Mouse (Mus musculus): ENCODE measurements at regions not wholly inside any gene's neighbourhood (a gene's known extent, or its start where the extent isn't known, plus 50 kb on each side); places are given as distances from the start of the nearest gene placed in this dataset.
A peak's percentile ranks its signal among the peaks of the same experiment; 100 is the strongest.

- Histone ChIP-seq H3K9me3 (replicated peaks; ENCODE audit: control insufficient read depth, low read length) (no peaks in the 10 kb centered on the region), H3K36me3 (ENCODE audit: control insufficient read depth, insufficient read depth, low read length) (no peaks in the 10 kb centered on the region), H3K4me2 (ENCODE audit: low read length) (no peak overlapping the region), H3K27me3 (replicated peaks; ENCODE audit: control insufficient read depth, insufficient read depth, low read length) (no peaks in the 10 kb centered on the region), H3K4me3 (ENCODE audit: low read depth, low read length) (no peak overlapping the region), H3K27ac (ENCODE audit: low read depth, low read length) (no peak overlapping the region), H3K9ac (ENCODE audit: low read length) (no peak overlapping the region), H3K4me1 (ENCODE audit: control insufficient read depth, insufficient read depth, low read length) (no peaks in the 10 kb centered on the region)
- WGBS, result 74% methylated on average over 1 of the region's 1 CpGs
- ATAC-seq (no peak), DNase-seq (ENCODE audit: low spot score) (peak; percentile 3)
Observed at GRCm38 (mm10) chr1:3012530-3012929, 1795.2 kb upstream of the Gm37988 start.

GRCm38 (mm10) chr1:3062759-3063158 is 1744.9 kb upstream of the Gm37988 start:
- Histone ChIP-seq H3K4me2 (ENCODE audit: low read length) (no peak overlapping the region), H3K4me3 (ENCODE audit: low read depth, low read length) (no peak overlapping the region), H3K4me1 (ENCODE audit: control insufficient read depth, insufficient read depth, low read length) (no peaks in the 10 kb centered on the region), H3K27me3 (replicated peaks; ENCODE audit: control insufficient read depth, insufficient read depth, low read length) (no peaks in the 10 kb centered on the region), H3K27ac (ENCODE audit: low read depth, low read length) (no peak overlapping the region), H3K9ac (ENCODE audit: low read length) (no peak overlapping the region), H3K36me3 (ENCODE audit: control insufficient read depth, insufficient read depth, low read length) (no peaks in the 10 kb centered on the region), H3K9me3 (replicated peaks; ENCODE audit: control insufficient read depth, low read length) (no peaks in the 10 kb centered on the region)
- ATAC-seq (no peak), DNase-seq (ENCODE audit: low spot score) (no peak)

- Histone ChIP-seq H3K9ac (ENCODE audit: low read length) (no peak overlapping the region), H3K4me3 (ENCODE audit: low read depth, low read length) (no peak overlapping the region), H3K9me3 (replicated peaks; ENCODE audit: control insufficient read depth, low read length) (no peaks in the 10 kb centered on the region), H3K27me3 (replicated peaks; ENCODE audit: control insufficient read depth, insufficient read depth, low read length) (no peaks in the 10 kb centered on the region), H3K4me2 (ENCODE audit: low read length) (no peak overlapping the region), H3K4me1 (ENCODE audit: control insufficient read depth, insufficient read depth, low read length) (no peaks in the 10 kb centered on the region; the same call in 1 of the 2 replicates), H3K27ac (ENCODE audit: low read depth, low read length) (no peak overlapping the region), H3K36me3 (ENCODE audit: control insufficient read depth, insufficient read depth, low read length) (no peaks in the 10 kb centered on the region)
- DNase-seq (ENCODE audit: low spot score) (no peak), ATAC-seq (no peak; the same call in 1 of the 2 replicates)
Observed at GRCm38 (mm10) chr1:3094375-3094774, 1713.3 kb upstream of the Gm37988 start.

- no peaks in the 10 kb centered on the region; the same call in 1 of the 2 replicates for H3K4me1 ChIP-seq (ENCODE audit: control insufficient read depth, insufficient read depth, low read length)
- no peak overlapping the region for H3K4me2 ChIP-seq (ENCODE audit: low read length)
- ATAC-seq, result peak; percentile 98
- H3K4me3 ChIP-seq (ENCODE audit: low read depth, low read length), result no peak overlapping the region
- DNase-seq (ENCODE audit: low spot score), result peak; percentile 95
- H3K9ac ChIP-seq (ENCODE audit: low read length), result no peak overlapping the region
- WGBS, result 3% methylated on average over 1 of the region's 1 CpGs
- no peak overlapping the region for H3K27ac ChIP-seq (ENCODE audit: low read depth, low read length)
- no peaks in the 10 kb centered on the region for H3K9me3 ChIP-seq (replicated peaks; ENCODE audit: control insufficient read depth, low read length)
- H3K27me3 ChIP-seq (replicated peaks; ENCODE audit: control insufficient read depth, insufficient read depth, low read length), result no peaks in the 10 kb centered on the region
- no peaks in the 10 kb centered on the region for H3K36me3 ChIP-seq (ENCODE audit: control insufficient read depth, insufficient read depth, low read length)
Observed at GRCm38 (mm10) chr1:3094910-3095309, 1712.8 kb upstream of the Gm37988 start.

GRCm38 (mm10) chr1:3113564-3113963 is 1694.1 kb upstream of the Gm37988 start:
- H3K4me2 ChIP-seq (ENCODE audit: low read length), result no peak overlapping the region
- ATAC-seq (peak; percentile 40; the same call in 1 of the 2 replicates), DNase-seq (ENCODE audit: low spot score) (peak; percentile 20)
- no peaks in the 10 kb centered on the region for H3K27me3 ChIP-seq (replicated peaks; ENCODE audit: control insufficient read depth, insufficient read depth, low read length)
- no peak overlapping the region for H3K9ac ChIP-seq (ENCODE audit: low read length)
- WGBS, result 80% methylated on average over 4 of the region's 4 CpGs
- no peaks in the 10 kb centered on the region for H3K9me3 ChIP-seq (replicated peaks; ENCODE audit: control insufficient read depth, low read length)
- no peaks in the 10 kb centered on the region for H3K4me1 ChIP-seq (ENCODE audit: control insufficient read depth, insufficient read depth, low read length)
- H3K4me3 ChIP-seq (ENCODE audit: low read depth, low read length), result no peak overlapping the region
- H3K36me3 ChIP-seq (ENCODE audit: control insufficient read depth, insufficient read depth, low read length), result no peaks in the 10 kb centered on the region
- no peak overlapping the region for H3K27ac ChIP-seq (ENCODE audit: low read depth, low read length)

- H3K27ac ChIP-seq (ENCODE audit: low read depth, low read length), result no peak overlapping the region
- no peaks in the 10 kb centered on the region for H3K36me3 ChIP-seq (ENCODE audit: control insufficient read depth, insufficient read depth, low read length)
- no peaks in the 10 kb centered on the region for H3K4me1 ChIP-seq (ENCODE audit: control insufficient read depth, insufficient read depth, low read length)
- 66% methylated on average over 2 of the region's 2 CpGs for WGBS
- no peaks in the 10 kb centered on the region for H3K9me3 ChIP-seq (replicated peaks; ENCODE audit: control insufficient read depth, low read length)
- H3K4me2 ChIP-seq (ENCODE audit: low read length), result no peak overlapping the region
- no peak overlapping the region for H3K9ac ChIP-seq (ENCODE audit: low read length)
- ATAC-seq (no peak; the same call in 1 of the 2 replicates), DNase-seq (ENCODE audit: low spot score) (peak; percentile 17)
- no peaks in the 10 kb centered on the region for H3K27me3 ChIP-seq (replicated peaks; ENCODE audit: control insufficient read depth, insufficient read depth, low read length)
- H3K4me3 ChIP-seq (ENCODE audit: low read depth, low read length), result no peak overlapping the region
Observed at GRCm38 (mm10) chr1:3119498-3120391, 1687.9 kb upstream of the Gm37988 start.

GRCm38 (mm10) chr1:3120392-3120690 is 1687.4 kb upstream of the Gm37988 start:
- H3K9me3 ChIP-seq (replicated peaks; ENCODE audit: control insufficient read depth, low read length), result no peaks in the 10 kb centered on the region
- H3K4me2 ChIP-seq (ENCODE audit: low read length), result no peak overlapping the region
- H3K36me3 ChIP-seq (ENCODE audit: control insufficient read depth, insufficient read depth, low read length), result no peaks in the 10 kb centered on the region
- no peak overlapping the region for H3K27ac ChIP-seq (ENCODE audit: low read depth, low read length)
- ATAC-seq (no peak; the same call in 1 of the 2 replicates), DNase-seq (ENCODE audit: low spot score) (peak; percentile 6)
- WGBS, result 76% methylated on average over 3 of the region's 3 CpGs
- H3K4me3 ChIP-seq (ENCODE audit: low read depth, low read length), result no peak overlapping the region
- no peak overlapping the region for H3K9ac ChIP-seq (ENCODE audit: low read length)
- H3K27me3 ChIP-seq (replicated peaks; ENCODE audit: control insufficient read depth, insufficient read depth, low read length), result no peaks in the 10 kb centered on the region
- no peaks in the 10 kb centered on the region for H3K4me1 ChIP-seq (ENCODE audit: control insufficient read depth, insufficient read depth, low read length)

GRCm38 (mm10) chr1:3121288-3121687 is 1686.4 kb upstream of the Gm37988 start:
- Histone ChIP-seq H3K4me3 (ENCODE audit: low read depth, low read length) (no peak overlapping the region), H3K9me3 (replicated peaks; ENCODE audit: control insufficient read depth, low read length) (no peaks in the 10 kb centered on the region), H3K9ac (ENCODE audit: low read length) (no peak overlapping the region), H3K36me3 (ENCODE audit: control insufficient read depth, insufficient read depth, low read length) (no peaks in the 10 kb centered on the region), H3K27ac (ENCODE audit: low read depth, low read length) (no peak overlapping the region), H3K27me3 (replicated peaks; ENCODE audit: control insufficient read depth, insufficient read depth, low read length) (no peaks in the 10 kb centered on the region), H3K4me1 (ENCODE audit: control insufficient read depth, insufficient read depth, low read length) (no peaks in the 10 kb centered on the region), H3K4me2 (ENCODE audit: low read length) (no peak overlapping the region)
- WGBS, result 51% methylated on average over 2 of the region's 2 CpGs
- DNase-seq (ENCODE audit: low spot score) (peak; percentile 58), ATAC-seq (no peak)

- Histone ChIP-seq H3K36me3 (ENCODE audit: control insufficient read depth, insufficient read depth, low read length) (no peaks in the 10 kb centered on the region), H3K9me3 (replicated peaks; ENCODE audit: control insufficient read depth, low read length) (no peaks in the 10 kb centered on the region), H3K4me3 (ENCODE audit: low read depth, low read length) (no peak overlapping the region), H3K27me3 (replicated peaks; ENCODE audit: control insufficient read depth, insufficient read depth, low read length) (no peaks in the 10 kb centered on the region), H3K4me1 (ENCODE audit: control insufficient read depth, insufficient read depth, low read length) (no peaks in the 10 kb centered on the region), H3K9ac (ENCODE audit: low read length) (no peak overlapping the region), H3K4me2 (ENCODE audit: low read length) (no peak overlapping the region), H3K27ac (ENCODE audit: low read depth, low read length) (no peak overlapping the region)
- DNase-seq (ENCODE audit: low spot score) (no peak), ATAC-seq (peak; percentile 20; the same call in 1 of the 2 replicates)
- 89% methylated on average over 10 of the region's 10 CpGs for WGBS
Observed at GRCm38 (mm10) chr1:3121745-3122144, 1685.9 kb upstream of the Gm37988 start.
